Mouse (Mus musculus): ENCODE results near the gene Nrd1.

Nrd1 gene

GRCm38 (mm10) chr4:109026543-109026942, 26.1 kb downstream of the Nrd1 start:
- DNase-seq (ENCODE audit: low spot score): no peak

GRCm38 (mm10) chr4:109029857-109030256, 29.4 kb downstream of the Nrd1 start:
- no peak for DNase-seq (ENCODE audit: low spot score)

- DNase-seq (ENCODE audit: low spot score): no peak
Measured at GRCm38 (mm10) chr4:109030266-109030665, 29.8 kb downstream of the Nrd1 start.

- DNase-seq (ENCODE audit: low spot score): peak; percentile 75
Measured at GRCm38 (mm10) chr4:109036327-109036726, 35.9 kb downstream of the Nrd1 start.

GRCm38 (mm10) chr4:109042739-109043138, 42.3 kb downstream of the Nrd1 start:
- DNase-seq (ENCODE audit: low spot score): no peak

- DNase-seq (ENCODE audit: low spot score): no peak
Measured at GRCm38 (mm10) chr4:109043294-109043693, 42.8 kb downstream of the Nrd1 start.

GRCm38 (mm10) chr4:109043756-109044155, 43.3 kb downstream of the Nrd1 start:
- no peak for DNase-seq (ENCODE audit: low spot score)

GRCm38 (mm10) chr4:109048258-109048657, 47.8 kb downstream of the Nrd1 start:
- no peak for DNase-seq (ENCODE audit: low spot score)

- DNase-seq (ENCODE audit: low spot score): no peak
Measured at GRCm38 (mm10) chr4:109052282-109052681, 51.8 kb downstream of the Nrd1 start.

- DNase-seq (ENCODE audit: low spot score): no peak
Measured at GRCm38 (mm10) chr4:109054003-109054402, 53.5 kb downstream of the Nrd1 start.

- no peak for DNase-seq (ENCODE audit: low spot score)
Measured at GRCm38 (mm10) chr4:109056351-109056750, 55.9 kb downstream of the Nrd1 start.

- DNase-seq (ENCODE audit: low spot score): no peak
Measured at GRCm38 (mm10) chr4:109057640-109058039, 57.2 kb downstream of the Nrd1 start.

GRCm38 (mm10) chr4:109059255-109059821, 58.9 kb downstream of the Nrd1 start:
- DNase-seq (ENCODE audit: low spot score): no peak

- DNase-seq (ENCODE audit: low spot score): no peak
Measured at GRCm38 (mm10) chr4:109064941-109065340, 64.5 kb downstream of the Nrd1 start.

GRCm38 (mm10) chr4:109065714-109066113, 65.3 kb downstream of the Nrd1 start:
- no peak for DNase-seq (ENCODE audit: low spot score)

GRCm38 (mm10) chr4:109072891-109073290, 72.4 kb downstream of the Nrd1 start:
- no peak for DNase-seq (ENCODE audit: low spot score)

- no peak for DNase-seq (ENCODE audit: low spot score)
Measured at GRCm38 (mm10) chr4:109073296-109073695, 72.8 kb downstream of the Nrd1 start.

GRCm38 (mm10) chr4:109078941-109079340, 78.5 kb downstream of the Nrd1 start:
- no peak for DNase-seq (ENCODE audit: low spot score)

GRCm38 (mm10) chr4:109079676-109080075, 79.2 kb downstream of the Nrd1 start:
- no peak for DNase-seq (ENCODE audit: low spot score)

- DNase-seq (ENCODE audit: low spot score): no peak
Measured at GRCm38 (mm10) chr4:109080118-109080517, 79.7 kb downstream of the Nrd1 start.

- no peak for DNase-seq (ENCODE audit: low spot score)
Measured at GRCm38 (mm10) chr4:109089171-109089570, 88.7 kb downstream of the Nrd1 start.

GRCm38 (mm10) chr4:109089999-109090398, 89.5 kb downstream of the Nrd1 start:
- no peak for DNase-seq (ENCODE audit: low spot score)

- no peak for DNase-seq (ENCODE audit: low spot score)
Measured at GRCm38 (mm10) chr4:109091241-109091777, 90.9 kb downstream of the Nrd1 start.

- DNase-seq (ENCODE audit: low spot score): no peak
Measured at GRCm38 (mm10) chr4:109092344-109092743, 91.9 kb downstream of the Nrd1 start.
